Mouse (Mus musculus) midbrain, embryonic 16.5 days (tissue): ENCODE measurements at regions not wholly inside any gene's neighbourhood (a gene's known extent, or its start where the extent isn't known, plus 50 kb on each side); places are given as distances from the start of the nearest gene placed in this dataset.
A peak's percentile ranks its signal among the peaks of the same experiment; 100 is the strongest.

Experiments used
- ATAC-seq: fragments of 200-750 bp; cut with Nextera tagmentation; 2 replicates; pipeline ENCODE4 v1.8.0; 2017; ENCODE audit warnings: moderate TSS enrichment
- H3K27ac ChIP-seq: fragments of 300-500 bp; sonication (generic); 2 replicates; pipeline ENCODE4 v1.5.1; 2014; ENCODE audit warnings: mild to moderate bottlenecking, low read length, mixed read lengths
- H3K27me3 ChIP-seq: fragments of 300-500 bp; sonication (generic); 2 replicates; pipeline ENCODE4 v1.6.1; 2014; ENCODE audit warnings: low read depth, low read length, mixed read lengths; ENCODE audit not compliant: control insufficient read depth, insufficient read depth
- H3K36me3 ChIP-seq: fragments of 300-500 bp; sonication (generic); 2 replicates; pipeline ENCODE4 v1.6.1; 2014; ENCODE audit warnings: mild to moderate bottlenecking, low read length, moderate library complexity, mixed read lengths; ENCODE audit not compliant: control insufficient read depth, insufficient read depth
- H3K4me1 ChIP-seq: fragments of 300-500 bp; sonication (generic); 2 replicates; pipeline ENCODE4 v1.6.1; 2014; ENCODE audit warnings: mild to moderate bottlenecking, low read length, mixed read lengths; ENCODE audit not compliant: control insufficient read depth, insufficient read depth
- H3K4me2 ChIP-seq: fragments of 300-500 bp; sonication (generic); 2 replicates; pipeline ENCODE4 v1.6.1; 2014; ENCODE audit warnings: mild to moderate bottlenecking, low read length, mixed read lengths
- H3K4me3 ChIP-seq: fragments of 300-500 bp; sonication (generic); 2 replicates; pipeline ENCODE4 v1.5.1; 2014; ENCODE audit warnings: low read depth, mild to moderate bottlenecking, low read length, moderate library complexity, mixed read lengths
- H3K9ac ChIP-seq: fragments of 300-500 bp; sonication (generic); 2 replicates; pipeline ENCODE4 v1.6.1; 2014; ENCODE audit warnings: low read depth, low read length, mixed read lengths
- H3K9me3 ChIP-seq: fragments of 300-500 bp; sonication (generic); replicated peaks from 2 replicates; pipeline ENCODE4 v1.6.1; 2014; ENCODE audit warnings: mild to moderate bottlenecking, low read length, mixed read lengths; ENCODE audit not compliant: control insufficient read depth, poor library complexity, severe bottlenecking
- WGBS: fragments of 180-500 bp; shearing (Covaris S2); extraction: QIAGEN DNeasy Blood & Tissue Kit; methylation state at CpG from one replicate; pipeline ENCODE4 v1.1.7; 2014; 5-methylcytosine and 5-hydroxymethylcytosine counted together

- Histone ChIP-seq H3K36me3 (no peaks in the 10 kb centered on the region), H3K4me2 (no peak overlapping the region), H3K9me3 (no peaks in the 10 kb centered on the region), H3K27me3 (no peaks in the 10 kb centered on the region), H3K27ac (no peak overlapping the region), H3K4me1 (no peaks in the 10 kb centered on the region), H3K4me3 (no peak overlapping the region), H3K9ac (no peak overlapping the region)
- ATAC-seq, result no peak
These were observed 108.3 kb upstream of the Tank start for GRCm38 (mm10) chr2:61470064-61470463.

GRCm38 (mm10) chr2:61455902-61456301 is 122.5 kb upstream of the Tank start:
- Histone ChIP-seq H3K4me2 (no peak overlapping the region), H3K36me3 (no peaks in the 10 kb centered on the region), H3K9me3 (no peaks in the 10 kb centered on the region), H3K4me3 (no peak overlapping the region), H3K27me3 (no peaks in the 10 kb centered on the region), H3K27ac (no peak overlapping the region), H3K4me1 (0 out of 2 replicates have a peak, but pooled peaks cover 2% of the 10 kb centered on the region), H3K9ac (no peak overlapping the region)
- no peak for ATAC-seq
- WGBS, result 28% methylated on average over 5 of the region's 5 CpGs

- H3K4me3 ChIP-seq, result no peak overlapping the region
- H3K27ac ChIP-seq, result no peak overlapping the region
- H3K9me3 ChIP-seq, result no peaks in the 10 kb centered on the region
- WGBS, result 28% methylated on average over 9 of the region's 9 CpGs
- no peak overlapping the region for H3K4me2 ChIP-seq
- H3K4me1 ChIP-seq, result 0 out of 2 replicates have a peak, but pooled peaks cover 2% of the 10 kb centered on the region
- H3K27me3 ChIP-seq, result no peaks in the 10 kb centered on the region
- H3K9ac ChIP-seq, result no peak overlapping the region
- H3K36me3 ChIP-seq, result no peaks in the 10 kb centered on the region
- ATAC-seq, result peak; percentile 70
These were observed 123.7 kb upstream of the Tank start for GRCm38 (mm10) chr2:61454729-61455128.

GRCm38 (mm10) chr2:61454311-61454728 is 124.1 kb upstream of the Tank start:
- peak overlapping the region; percentile 45 for H3K4me2 ChIP-seq
- H3K9ac ChIP-seq, result no peak overlapping the region; the same call in 1 of the 2 replicates
- no peaks in the 10 kb centered on the region for H3K36me3 ChIP-seq
- 0 out of 2 replicates have a peak, but pooled peaks cover 2% of the 10 kb centered on the region for H3K4me1 ChIP-seq
- no peaks in the 10 kb centered on the region for H3K27me3 ChIP-seq
- no peak overlapping the region for H3K27ac ChIP-seq
- peak overlapping the region; percentile 24 for H3K4me3 ChIP-seq
- 5% methylated on average over 12 of the region's 12 CpGs for WGBS
- H3K9me3 ChIP-seq, result no peaks in the 10 kb centered on the region
- ATAC-seq, result peak; percentile 87

GRCm38 (mm10) chr2:61453490-61454281 is 124.7 kb upstream of the Tank start:
- Histone ChIP-seq H3K9ac (no peak overlapping the region; the same call in 1 of the 2 replicates), H3K4me2 (peak overlapping the region; percentile 45), H3K27ac (no peak overlapping the region), H3K4me3 (peak overlapping the region; percentile 24), H3K36me3 (no peaks in the 10 kb centered on the region), H3K4me1 (0 out of 2 replicates have a peak, but pooled peaks cover 2% of the 10 kb centered on the region), H3K27me3 (no peaks in the 10 kb centered on the region), H3K9me3 (no peaks in the 10 kb centered on the region)
- ATAC-seq, result peak; percentile 54
- 48% methylated on average over 14 of the region's 14 CpGs for WGBS

GRCm38 (mm10) chr2:61452581-61452980 is 125.8 kb upstream of the Tank start:
- WGBS, result 96% methylated on average over 1 of the region's 1 CpGs
- Histone ChIP-seq H3K27me3 (no peaks in the 10 kb centered on the region), H3K36me3 (no peaks in the 10 kb centered on the region), H3K9ac (no peak overlapping the region), H3K9me3 (no peaks in the 10 kb centered on the region), H3K4me1 (0 out of 2 replicates have a peak, but pooled peaks cover 2% of the 10 kb centered on the region), H3K4me3 (no peak overlapping the region), H3K27ac (no peak overlapping the region), H3K4me2 (no peak overlapping the region)
- ATAC-seq, result no peak

- no peaks in the 10 kb centered on the region for H3K36me3 ChIP-seq
- 84% methylated on average over 3 of the region's 3 CpGs for WGBS
- no peak for ATAC-seq
- H3K27ac ChIP-seq, result no peak overlapping the region
- H3K27me3 ChIP-seq, result no peaks in the 10 kb centered on the region
- H3K4me2 ChIP-seq, result no peak overlapping the region
- H3K9ac ChIP-seq, result no peak overlapping the region
- H3K4me3 ChIP-seq, result no peak overlapping the region
- 0 out of 2 replicates have a peak, but pooled peaks cover 2% of the 10 kb centered on the region for H3K4me1 ChIP-seq
- H3K9me3 ChIP-seq, result no peaks in the 10 kb centered on the region
These were observed 127.7 kb upstream of the Tank start for GRCm38 (mm10) chr2:61450731-61451130.

GRCm38 (mm10) chr2:61436591-61436990 is 141.8 kb upstream of the Tank start:
- no peaks in the 10 kb centered on the region for H3K4me1 ChIP-seq
- H3K27ac ChIP-seq, result no peak overlapping the region
- H3K4me2 ChIP-seq, result no peak overlapping the region
- H3K9ac ChIP-seq, result no peak overlapping the region
- no peaks in the 10 kb centered on the region for H3K9me3 ChIP-seq
- H3K36me3 ChIP-seq, result no peaks in the 10 kb centered on the region
- H3K27me3 ChIP-seq, result no peaks in the 10 kb centered on the region
- no peak overlapping the region for H3K4me3 ChIP-seq
- 88% methylated on average over 3 of the region's 3 CpGs for WGBS
- ATAC-seq, result no peak

GRCm38 (mm10) chr2:61407881-61408280 is 170.5 kb upstream of the Tank start:
- H3K9ac ChIP-seq, result no peak overlapping the region
- ATAC-seq, result no peak
- no peak overlapping the region for H3K27ac ChIP-seq
- no peaks in the 10 kb centered on the region for H3K9me3 ChIP-seq
- no peaks in the 10 kb centered on the region for H3K36me3 ChIP-seq
- WGBS, result 97% methylated on average over 7 of the region's 7 CpGs
- no peak overlapping the region for H3K4me2 ChIP-seq
- no peak overlapping the region for H3K4me3 ChIP-seq
- H3K4me1 ChIP-seq, result peaks cover 1% of the 10 kb centered on the region
- H3K27me3 ChIP-seq, result no peaks in the 10 kb centered on the region
